Mouse (Mus musculus) ES-E14 (cell line): Measurements from ENCODE around the gene Mfn1.

Source experiments
- CHD2 ChIP-seq: IDR thresholded peaks from 2 replicates; pipeline ENCODE4 v1.6.1; 2014; ENCODE audit warnings: mild to moderate bottlenecking, low read depth, low read length, inconsistent platforms
- HCFC1 ChIP-seq: IDR thresholded peaks from 2 replicates; pipeline ENCODE4 v1.6.1; 2012; ENCODE audit warnings: low read length, inconsistent platforms, borderline replicate concordance; ENCODE audit not compliant: insufficient read depth
- MAFK ChIP-seq: IDR thresholded peaks from 2 replicates; pipeline ENCODE4 v1.6.1; 2014; ENCODE audit warnings: mild to moderate bottlenecking, low read depth, low read length, inconsistent platforms; ENCODE audit not compliant: insufficient read depth
- ZC3H11A ChIP-seq: IDR thresholded peaks from 2 replicates; pipeline ENCODE4 v1.6.1; 2012; ENCODE audit warnings: low read depth, mild to moderate bottlenecking, inconsistent platforms, low read length, borderline replicate concordance

- TF ChIP-seq HCFC1 (no peak), ZC3H11A (no peak), CHD2 (no peak), MAFK (no peak)
Measured at GRCm38 (mm10) chr3:32505841-32506240, 23.4 kb upstream of the Mfn1 start.
